Mouse (Mus musculus) adipocyte (in vitro differentiated cells): ENCODE results near the gene Aadacl2.

Experiments
- DNase-seq: peaks from one replicate; pipeline ENCODE4 v3.0.0-alpha.2; 2016; ENCODE audit warnings: low spot score

The Aadacl2 gene

DNA sequence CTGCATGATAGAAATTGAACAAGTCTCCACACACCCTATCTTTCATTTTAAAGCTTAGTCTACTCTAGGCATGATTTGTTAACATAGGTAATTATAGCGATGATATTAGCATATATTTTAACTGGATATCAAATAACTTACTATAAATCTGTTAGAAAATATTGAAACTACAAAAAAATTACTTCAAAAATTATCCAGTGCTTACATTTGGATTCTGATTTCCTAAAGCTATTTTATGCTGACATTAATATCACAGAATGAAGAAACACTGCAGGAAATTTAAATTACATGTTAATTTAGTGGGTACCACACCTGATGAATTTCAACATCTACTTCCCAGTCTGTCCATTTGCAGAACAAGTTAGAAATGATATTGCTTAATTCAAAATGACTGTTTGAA lies at the start of gene Aadacl2:
TSS of gene Aadacl2 (plus strand) at position 301 of the 400 bp plus-strand sequence.
- no peak for DNase-seq

DNA sequence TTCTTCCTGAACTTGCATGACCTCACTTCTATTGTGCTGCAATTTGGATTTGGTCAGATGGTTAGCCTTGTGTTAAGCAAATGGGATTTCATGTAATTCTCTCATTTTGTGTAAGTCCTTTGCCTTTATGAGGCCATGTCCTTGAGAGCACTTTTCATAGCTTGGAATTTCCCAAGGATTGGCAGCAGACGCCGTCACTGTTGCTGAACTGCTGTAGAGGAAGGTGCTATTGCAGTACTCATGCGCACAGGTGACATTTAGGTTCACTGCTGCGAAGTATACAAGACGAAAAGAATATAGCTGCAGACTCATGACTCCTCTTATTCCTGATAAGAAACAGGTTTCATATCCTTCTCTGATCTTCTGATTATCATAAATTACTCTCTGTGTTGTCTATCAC lies 35.7 kb upstream of the Aadacl2 start:
- no peak for DNase-seq

- DNase-seq: no peak
Observed at GRCm38 (mm10) chr3:59974591-59974990, 32.0 kb upstream of the Aadacl2 start.

- DNase-seq: no peak
Observed at GRCm38 (mm10) chr3:60003622-60004021, 2.9 kb upstream of the Aadacl2 start.

DNA sequence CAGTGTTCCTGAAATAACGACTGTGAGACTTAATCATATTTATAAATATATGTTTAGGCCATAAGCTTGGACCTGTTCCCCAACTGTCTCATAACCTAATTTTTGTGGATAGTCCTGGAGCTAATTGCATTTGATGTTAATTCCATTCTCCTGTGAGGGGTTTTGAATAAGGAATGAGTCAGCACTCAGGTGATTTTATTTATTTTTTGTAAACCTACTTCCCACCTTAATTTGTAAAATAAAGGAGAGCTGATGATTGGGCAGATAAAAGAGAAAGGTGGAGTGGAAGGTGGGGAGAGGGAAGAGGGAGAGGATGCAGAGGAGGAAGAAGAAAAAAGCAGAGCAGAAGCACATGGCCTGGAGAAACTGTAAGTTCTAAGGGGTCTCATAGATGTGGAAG lies 18.9 kb downstream of the Aadacl2 start, which contains the start of gene Aadac:
TSS of gene Aadac (plus strand) at position 301 of the 400 bp plus-strand sequence.
- DNase-seq: no peak

DNA sequence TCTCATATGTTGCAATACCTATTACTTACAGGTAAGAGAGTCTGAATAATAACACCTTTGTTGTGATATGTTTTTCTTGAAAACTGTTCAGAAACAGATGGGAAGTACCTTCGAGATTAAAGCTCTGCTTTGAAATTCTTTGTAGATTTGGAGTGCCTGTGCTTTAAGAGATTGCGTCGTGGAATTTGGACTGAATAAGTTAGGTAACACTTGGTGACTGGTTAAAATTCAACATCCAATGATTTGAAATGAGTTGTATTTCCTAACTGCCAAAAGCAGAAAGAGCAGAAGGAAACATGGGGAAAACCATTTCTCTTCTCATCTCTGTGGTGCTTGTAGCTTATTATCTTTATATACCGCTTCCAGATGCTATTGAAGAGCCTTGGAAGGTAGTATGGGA lies 25.0 kb downstream of the Aadacl2 start:
- no peak for DNase-seq

DNA sequence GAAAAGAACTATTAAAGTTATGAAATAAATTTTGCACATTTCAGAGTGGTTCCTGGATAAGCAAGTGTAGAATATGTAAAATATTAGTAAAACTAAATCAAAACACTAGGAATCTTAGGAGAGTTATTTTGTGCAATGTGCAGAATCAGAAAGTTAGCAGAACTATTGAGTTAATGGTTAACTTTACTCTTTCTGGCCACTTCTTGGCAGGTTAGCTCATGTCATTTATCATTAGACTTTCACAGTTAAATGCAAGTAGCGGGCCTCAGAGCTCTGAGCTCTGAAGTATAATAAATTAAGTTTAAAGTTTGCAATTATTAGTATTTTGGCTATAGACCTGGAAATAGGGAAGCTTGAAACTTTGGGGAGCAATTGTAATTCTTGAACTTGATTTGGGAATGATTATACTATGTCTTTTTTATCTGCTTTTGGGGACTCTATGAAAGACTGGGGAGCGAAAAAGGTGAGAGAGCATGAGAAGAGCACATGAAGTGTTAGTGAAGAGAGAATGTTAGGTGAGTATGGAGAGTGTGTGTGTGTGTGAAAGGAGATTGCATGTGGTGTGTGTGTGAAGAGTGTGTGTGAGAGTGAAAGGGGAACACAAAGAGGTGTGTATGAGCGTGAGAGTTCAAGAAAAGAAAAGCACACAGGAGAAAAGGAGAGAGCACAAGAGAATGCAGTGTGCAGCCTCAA lies 39.8 kb downstream of the Aadacl2 start:
- DNase-seq: no peak

DNA sequence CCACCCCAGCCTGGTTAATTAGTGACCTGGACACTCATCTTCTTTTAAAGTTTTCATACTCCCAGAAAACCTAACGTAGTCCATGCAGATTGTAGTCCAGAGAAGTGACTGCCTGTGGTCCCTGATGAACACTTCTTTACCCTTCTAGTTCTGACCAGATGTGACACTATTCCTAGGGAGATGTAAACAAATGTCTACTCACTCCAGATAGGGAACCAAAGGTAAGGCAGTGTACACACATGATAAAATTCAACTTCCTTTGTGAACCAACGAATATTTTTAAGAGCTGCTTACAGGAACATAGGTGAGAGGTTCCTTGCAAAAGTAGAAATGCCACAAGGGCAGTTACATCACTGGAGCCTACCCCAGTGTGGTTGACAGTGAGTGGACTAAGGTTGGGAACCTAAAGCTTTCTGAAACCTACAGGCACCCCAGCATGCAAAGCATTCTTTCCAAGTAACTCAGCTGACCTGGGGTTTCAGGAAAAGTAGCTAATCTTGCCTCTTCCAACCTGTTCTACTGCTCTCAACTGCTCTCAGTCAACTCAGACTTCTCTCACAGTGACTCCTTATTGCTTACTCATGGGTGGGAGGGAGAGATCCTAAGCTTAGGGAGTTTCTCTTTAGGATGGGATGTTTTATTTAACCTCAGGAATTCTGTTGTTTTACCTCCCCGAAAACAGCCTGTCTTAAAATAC lies 46.8 kb downstream of the Aadacl2 start:
- no peak for DNase-seq

DNA sequence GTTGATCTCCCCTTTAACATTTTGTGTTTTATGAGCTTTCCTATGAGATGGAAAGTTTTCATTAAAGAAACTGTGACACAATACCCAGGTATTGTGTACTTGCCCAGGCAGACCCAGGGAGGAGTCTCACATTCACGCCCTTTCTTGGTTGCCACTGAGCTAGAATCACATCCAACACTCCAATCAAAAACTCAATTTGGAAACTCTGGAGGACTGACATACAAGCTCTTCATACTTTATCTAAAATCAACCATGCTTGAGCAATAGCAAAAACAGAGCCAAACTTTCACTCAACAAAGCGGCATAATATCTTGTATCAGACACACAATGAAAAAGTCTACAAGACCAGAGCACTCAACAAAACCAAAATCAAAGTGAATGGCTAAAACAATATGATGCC lies 47.4 kb downstream of the Aadacl2 start:
- DNase-seq: no peak

DNA sequence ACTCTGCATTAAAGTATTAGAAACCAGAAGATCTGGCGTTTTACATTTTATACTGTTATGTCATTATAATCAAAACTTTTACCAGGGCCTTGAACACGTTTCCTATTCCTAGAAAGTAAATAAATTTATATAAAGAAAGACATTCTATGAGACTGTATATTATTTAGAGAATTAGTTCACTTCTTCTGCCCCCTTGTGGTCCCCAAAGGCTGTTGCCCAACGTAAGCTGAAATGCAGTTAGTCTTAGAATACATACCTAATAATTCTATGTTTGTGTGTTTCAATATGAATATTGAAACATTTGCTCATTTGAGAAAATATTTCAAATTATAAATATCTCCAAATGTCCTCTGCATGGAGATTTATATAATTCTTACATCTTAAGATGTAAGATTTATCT lies 49.9 kb downstream of the Aadacl2 start:
- DNase-seq: peak; percentile 51

GRCm38 (mm10) chr3:60057070-60057808 lies 50.7 kb downstream of the Aadacl2 start:
- DNase-seq: no peak

GRCm38 (mm10) chr3:60057809-60058082 lies 51.2 kb downstream of the Aadacl2 start:
- no peak for DNase-seq
